Mouse (Mus musculus) urinary bladder, postnatal 0 days (tissue): ENCODE results near the gene Phtf1. TPM values are rescaled to one million over a fixed set of nuclear protein-coding genes. Genes with fewer than 3 reads are reported as not detected.

Experiments
- polyA plus RNA-seq: library from polyadenylated mRNA; unstranded; fragments of >200 nt; fragmentation: Nextera tagmentation; extraction: Ambion mirVana; gene quantifications from 2 replicates; pipeline ENCODE4 v1.2.1, GENCODE M21; 2015

Gene Phtf1
- polyA plus RNA-seq = 10.3 and 12.5 TPM in 2 replicates

DNA sequence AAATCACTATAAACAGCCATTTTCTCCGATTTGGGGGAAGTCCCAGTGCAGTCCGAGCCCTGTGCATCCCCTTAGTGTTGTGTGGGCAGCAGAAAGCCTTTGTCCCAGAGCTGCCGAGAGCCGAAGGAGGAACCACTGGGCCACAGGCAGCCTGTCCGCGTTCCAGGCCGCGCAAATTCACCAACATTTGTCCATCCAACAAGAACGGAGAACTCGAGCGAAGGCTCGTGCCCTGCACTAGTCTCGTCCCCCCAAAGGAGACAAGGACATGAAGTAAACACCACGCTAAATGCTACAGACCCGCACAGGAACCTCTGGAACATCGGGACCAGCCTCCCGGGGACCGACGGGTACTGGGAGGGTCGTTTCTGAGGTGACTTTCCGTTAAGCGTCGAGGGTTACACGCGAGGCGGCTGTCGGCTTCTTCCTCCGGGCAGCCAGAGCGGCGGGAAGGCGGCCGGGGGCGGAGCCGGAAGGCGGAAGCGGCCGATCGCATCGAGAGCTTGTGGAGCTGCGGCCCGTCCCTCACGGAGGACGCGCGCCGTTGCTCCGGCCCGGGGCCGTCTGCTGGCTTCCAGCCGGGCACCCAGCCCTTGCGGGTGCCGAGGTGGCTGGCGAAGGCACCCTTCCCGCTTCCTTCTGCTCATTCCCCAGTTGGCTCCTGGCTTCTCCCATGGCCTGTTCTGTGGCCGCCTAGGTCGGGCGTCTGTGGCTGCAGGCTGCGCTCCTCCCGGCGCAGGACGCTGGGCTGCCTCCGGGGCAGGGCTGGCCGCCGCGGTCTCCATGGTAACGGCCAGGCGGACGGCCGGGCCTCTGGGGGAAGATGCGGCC, at the start of gene Phtf1:
Gene Phtf1 (plus strand): TSS at position 250 of the 831 bp plus-strand sequence.

Other genes starting within 250 kb of the Phtf1 start
- 31.1 and 31.7 TPM in 2 replicates for gene Olfml3, start 230.1 kb upstream of the Phtf1 start, polyA plus RNA-seq
- gene Gm10964, start 228.7 kb upstream of the Phtf1 start, polyA plus RNA-seq = not detected in 2 replicates
- gene Hipk1, start 176.5 kb upstream of the Phtf1 start, polyA plus RNA-seq = 6.4 and 6.9 TPM in 2 replicates
- 12.6 and 15.9 TPM in 2 replicates for gene Dclre1b, start 158.7 kb upstream of the Phtf1 start, polyA plus RNA-seq
- 13.3 and 14.0 TPM in 2 replicates for gene Ap4b1, start 158.6 kb upstream of the Phtf1 start, polyA plus RNA-seq
- 0.07 and 0.15 TPM in 2 replicates for gene Gm43064, start 158.5 kb upstream of the Phtf1 start, polyA plus RNA-seq
- gene Bcl2l15, start 135.5 kb upstream of the Phtf1 start, polyA plus RNA-seq = not detected in 2 replicates
- 0.49 and 0.53 TPM in 2 replicates for gene Ptpn22, start 108.3 kb upstream of the Phtf1 start, polyA plus RNA-seq
- gene Rsbn1, start 54.0 kb upstream of the Phtf1 start, polyA plus RNA-seq = 4.8 and 5.3 TPM in 2 replicates